Mouse (Mus musculus) lung, postnatal 36 days (tissue): ENCODE measurements around the gene Smg5.
"Not testable (repeated sequence)": the region's sequence is repeated elsewhere in the genome, so short reads cannot be mapped to it uniquely, and the experiment has no call there.

Experiments used
- DNase-seq: peaks from one replicate; pipeline ENCODE4 v3.0.0; 2022; ENCODE audit warnings: mixed read lengths

The Smg5 gene

GRCm38 (mm10) chr3:88354396-88355165, 18.5 kb downstream of the Smg5 start:
- no peak for DNase-seq

- no peak for DNase-seq
These were observed 23.5 kb downstream of the Smg5 start for GRCm38 (mm10) chr3:88359584-88359983.

GRCm38 (mm10) chr3:88359989-88360388, 23.9 kb downstream of the Smg5 start:
- no peak for DNase-seq

- no peak for DNase-seq
These were observed 25.0 kb downstream of the Smg5 start for GRCm38 (mm10) chr3:88361096-88361495.

- DNase-seq: no peak
These were observed 25.7 kb downstream of the Smg5 start for GRCm38 (mm10) chr3:88361612-88362313.

- peak; percentile 45 for DNase-seq
These were observed 27.6 kb downstream of the Smg5 start for GRCm38 (mm10) chr3:88363700-88364099.

- peak; percentile 90 for DNase-seq
These were observed 28.3 kb downstream of the Smg5 start, which contains the start of gene Paqr6 for GRCm38 (mm10) chr3:88364337-88364736. Gene Paqr6, plus strand, starts transcription at chr3:88364584.

- no peak for DNase-seq
These were observed 29.8 kb downstream of the Smg5 start for GRCm38 (mm10) chr3:88365705-88366361.

GRCm38 (mm10) chr3:88366830-88367428, 30.9 kb downstream of the Smg5 start:
- DNase-seq: peak; percentile 62

GRCm38 (mm10) chr3:88367517-88367916, 31.5 kb downstream of the Smg5 start:
- DNase-seq: not testable (repeated sequence)

GRCm38 (mm10) chr3:88368511-88368910, 32.5 kb downstream of the Smg5 start:
- not testable (repeated sequence) for DNase-seq

- DNase-seq: not testable (repeated sequence)
These were observed 36.6 kb downstream of the Smg5 start, which contains the start of gene Bglap3 for GRCm38 (mm10) chr3:88372643-88373042. Gene Bglap3, minus strand, starts transcription at chr3:88372743.

GRCm38 (mm10) chr3:88375750-88376626, 39.9 kb downstream of the Smg5 start:
- peak; percentile 28 for DNase-seq

GRCm38 (mm10) chr3:88376644-88377043, 40.6 kb downstream of the Smg5 start:
- not testable (repeated sequence) for DNase-seq

- DNase-seq: not testable (repeated sequence)
These were observed 42.5 kb downstream of the Smg5 start, which contains the start of gene Bglap2 for GRCm38 (mm10) chr3:88378599-88378998. Gene Bglap2, minus strand, starts transcription at chr3:88378699.

GRCm38 (mm10) chr3:88381389-88382315, 45.6 kb downstream of the Smg5 start:
- DNase-seq: peak; percentile 35

GRCm38 (mm10) chr3:88382383-88382782, 46.3 kb downstream of the Smg5 start:
- DNase-seq: not testable (repeated sequence)

GRCm38 (mm10) chr3:88384364-88384763, 48.3 kb downstream of the Smg5 start, which contains the start of gene Bglap:
Gene Bglap, minus strand, starts transcription at chr3:88384464.
- DNase-seq: no peak

- DNase-seq: no peak
These were observed 57.8 kb downstream of the Smg5 start for GRCm38 (mm10) chr3:88393776-88394375.

GRCm38 (mm10) chr3:88395288-88395687, 59.2 kb downstream of the Smg5 start:
- DNase-seq: no peak
